Mouse (Mus musculus) lung, adult 2 months (tissue): ENCODE results near the gene Plppr3.

Source experiments
- CTCF ChIP-seq: fragments of 200-500 bp; IDR thresholded peaks from 2 replicates; pipeline ENCODE4 v1.5.1; 2011; ENCODE audit warnings: mild to moderate bottlenecking, low read length, control low read depth; ENCODE audit not compliant: insufficient read depth
- POLR2A ChIP-seq: fragments of 200-500 bp; IDR thresholded peaks from 2 replicates; pipeline ENCODE4 v1.6.1; 2011; ENCODE audit warnings: low read depth, mild to moderate bottlenecking, control low read depth, low read length, borderline replicate concordance; ENCODE audit errors: extremely low read depth

- no peak for TF ChIP-seq CTCF
- no peak for TF ChIP-seq POLR2A
Measured at GRCm38 (mm10) chr10:79842322-79842721, 32.1 kb downstream of the Plppr3 start.
